Mouse (Mus musculus) megakaryocyte, embryonic 14.5 days (primary cell): Measurements from ENCODE around the gene Doxl2.

Source experiments
- FLI1 ChIP-seq: IDR thresholded peaks from 2 replicates; pipeline ENCODE4 v1.6.1; 2012; ENCODE audit warnings: low read length, inconsistent platforms, mixed read lengths
- GATA1 ChIP-seq: IDR thresholded peaks from 3 replicates; pipeline ENCODE4 v1.6.1; 2012; ENCODE audit warnings: mixed read lengths, low read length, inconsistent platforms, borderline replicate concordance

DNA sequence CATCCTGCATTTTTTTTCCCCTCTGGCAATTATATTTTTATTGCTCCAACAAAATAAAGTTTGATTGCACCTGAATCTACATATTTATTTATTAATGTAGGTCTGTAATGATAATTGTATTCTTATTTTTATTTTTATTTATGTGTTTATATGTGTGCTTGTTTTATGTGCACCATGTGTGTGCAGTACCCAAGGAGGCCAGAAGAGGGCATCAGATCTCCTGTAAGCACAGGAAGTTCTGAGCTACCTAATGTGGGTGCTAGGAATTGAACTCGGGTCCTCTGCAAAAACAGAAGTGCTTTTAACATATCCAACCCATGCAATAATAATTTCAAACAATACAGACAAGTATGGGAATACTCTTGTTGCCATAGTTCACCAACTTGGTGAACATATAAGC is 34.9 kb downstream of the Doxl2 start:
- TF ChIP-seq GATA1 (no peak), FLI1 (no peak)
